Mouse (Mus musculus) embryonic fibroblast, embryonic 13.5 days (primary cell): Measurements from ENCODE around the gene Cp.

Experiments
- CTCF ChIP-seq: IDR thresholded peaks from 2 replicates; pipeline ENCODE4 v1.5.1; 2011; ENCODE audit warnings: mild to moderate bottlenecking, control low read depth, low read length, moderate library complexity, borderline replicate concordance; ENCODE audit not compliant: insufficient read depth
- POLR2A ChIP-seq: IDR thresholded peaks from 2 replicates; pipeline ENCODE4 v1.6.1; 2011; ENCODE audit warnings: low read depth, mild to moderate bottlenecking, control low read depth, low read length, moderate library complexity

GRCm38 (mm10) chr3:19981156-19981555 lies 24.3 kb downstream of the Cp start:
- TF ChIP-seq CTCF: no peak
- no peak for TF ChIP-seq POLR2A
